Mouse (Mus musculus) E14TG2a.4 (cell line): ENCODE results near the gene Fam198b.

Source experiments
- CTCF ChIP-seq: conservative IDR thresholded peaks from 2 replicates; pipeline ENCODE4 v1.5.1; 2014; ENCODE audit warnings: low read length
- NANOG ChIP-seq: IDR thresholded peaks from 2 replicates; pipeline ENCODE4 v1.6.1; 2014; ENCODE audit warnings: borderline replicate concordance, low read length, mixed read lengths

- TF ChIP-seq CTCF, result no peak
- TF ChIP-seq NANOG, result no peak
Observed at GRCm38 (mm10) chr3:79900502-79900901, 16.2 kb downstream of the Fam198b start.
